Mouse (Mus musculus): ENCODE data around the gene Ttc41.
A peak's percentile ranks its signal among the peaks of the same experiment; 100 is the strongest.

Ttc41 gene

GRCm38 (mm10) chr10:86824871-86825270 lies 119.3 kb downstream of the Ttc41 start:
- DNase-seq (ENCODE audit: low read depth, low spot score): no peak

- peak; percentile 83 for DNase-seq (ENCODE audit: low read depth, low spot score)
These were observed 120.4 kb downstream of the Ttc41 start for GRCm38 (mm10) chr10:86825871-86826522.
